Mouse (Mus musculus): Measurements from ENCODE around the gene Gm5678. TPM values are rescaled to one million over a fixed set of nuclear protein-coding genes. Genes with fewer than 3 reads are reported as not detected.

The Gm5678 gene
- polyA plus RNA-seq (2012), result not detected in 2 replicates

DNA sequence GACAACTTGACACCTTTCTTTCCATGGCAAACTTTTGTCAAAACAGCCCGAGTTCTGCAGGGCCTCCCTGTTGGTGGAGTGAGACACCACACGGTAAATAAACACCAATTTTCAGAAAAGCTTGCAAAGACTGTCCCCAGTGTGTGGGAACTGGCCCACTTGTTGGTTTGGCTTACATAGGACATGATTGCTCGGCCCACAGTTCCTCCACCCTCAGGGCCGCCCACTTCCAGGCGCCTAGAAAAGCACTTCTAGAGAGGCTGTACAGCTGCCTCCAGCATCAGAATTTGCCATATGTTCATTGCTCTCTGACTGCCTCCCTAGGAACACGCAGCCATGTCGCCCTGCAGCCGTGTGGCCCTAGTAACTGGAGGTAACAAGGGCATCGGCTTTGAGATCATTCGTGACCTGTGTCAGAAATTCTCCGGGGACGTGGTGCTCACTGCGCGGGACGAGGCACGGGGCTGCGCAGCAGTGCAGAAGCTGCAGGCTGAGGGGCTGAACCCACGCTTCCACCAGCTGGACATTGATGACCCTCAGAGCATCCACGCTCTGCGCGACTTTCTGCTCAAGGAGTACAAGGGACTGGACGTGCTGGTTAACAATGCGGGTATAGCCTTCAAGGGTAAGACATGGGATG, at the start of gene Gm5678:
Gene Gm5678 (plus strand): TSS at position 337 of the 640 bp plus-strand sequence.

DNA sequence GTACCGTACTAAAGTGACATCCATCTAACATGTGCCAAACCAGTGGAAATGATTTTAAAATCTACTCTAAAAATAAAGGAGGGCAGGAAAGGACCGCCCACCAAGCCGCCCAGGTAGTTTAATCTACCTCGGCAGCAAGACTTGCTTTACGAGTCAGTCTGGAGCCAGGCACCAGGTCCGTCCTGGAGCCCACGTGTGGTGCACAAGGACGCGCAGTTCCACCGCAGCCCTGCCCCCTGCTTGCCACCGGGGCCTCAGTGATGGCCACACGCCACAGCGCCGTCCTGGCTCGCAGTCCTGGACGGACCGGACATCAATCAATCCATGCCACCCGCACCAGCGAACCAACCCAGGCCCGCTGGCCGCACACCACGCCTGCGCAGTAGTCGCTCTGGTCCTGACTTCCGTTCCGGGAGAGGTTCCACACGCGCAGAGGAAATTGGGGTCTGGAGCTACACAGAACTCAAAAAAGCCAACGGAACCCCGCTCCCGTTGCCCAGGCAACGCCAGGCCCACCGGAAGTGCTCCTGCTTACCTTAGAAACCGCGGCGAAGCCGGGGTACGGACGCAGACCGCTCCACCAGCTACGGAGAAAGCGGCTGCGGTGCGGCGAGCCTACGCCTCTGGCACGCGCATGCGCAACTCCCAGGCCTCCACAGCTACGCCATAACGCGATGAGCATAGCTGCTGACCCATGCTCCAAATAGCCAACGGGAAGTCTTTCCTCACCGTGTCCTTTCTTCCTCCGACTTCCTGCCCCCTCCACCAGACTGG, 24.3 kb upstream of the Gm5678 start, which contains the start of gene Setd4:
Gene Setd4 (minus strand): TSS at position 625 of the 774 bp plus-strand sequence.

DNA sequence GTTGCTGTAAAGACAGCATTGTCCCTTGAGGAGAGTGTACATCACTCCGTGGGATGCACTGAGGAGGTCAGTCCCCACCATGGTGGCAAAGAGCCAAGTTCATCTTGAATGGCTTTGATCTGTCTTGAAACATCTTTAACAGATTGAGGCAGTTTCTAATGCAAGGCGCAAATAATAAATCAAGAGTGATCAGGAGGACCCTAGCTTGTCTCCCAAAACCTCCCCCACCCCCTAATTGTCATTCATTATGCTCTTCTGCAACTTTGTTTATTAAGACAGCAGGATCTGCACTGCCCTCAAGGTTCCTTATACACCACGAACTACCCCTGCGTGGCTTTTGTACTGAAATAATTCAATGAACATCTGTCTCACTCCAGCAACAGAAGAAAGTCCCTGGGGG, 22.3 kb upstream of the Gm5678 start, which contains the start of gene Cbr1:
Gene Cbr1 (plus strand): TSS at position 301 of the 400 bp plus-strand sequence.

Other genes with a start within 250 kb of the Gm5678 start
- gene Setd4, start 24.0 kb upstream of the Gm5678 start, polyA plus RNA-seq (2012), result 2.3 and 2.8 TPM in 2 replicates
- 57.0 and 79.2 TPM in 2 replicates for gene Cbr1, start 22.2 kb upstream of the Gm5678 start, polyA plus RNA-seq (2012)
- 1.3 TPM in 2 replicates for gene Cbr3, start 55.1 kb downstream of the Gm5678 start, polyA plus RNA-seq (2012)
- 14.0 and 19.2 TPM in 2 replicates for gene Dop1b, start 83.8 kb downstream of the Gm5678 start, polyA plus RNA-seq (2012)
- gene Morc3, start 204.0 kb downstream of the Gm5678 start, polyA plus RNA-seq (2012), result 15.1 and 19.5 TPM in 2 replicates